Mouse (Mus musculus): ENCODE results near the gene Nup93. TPM values are rescaled to one million over a fixed set of nuclear protein-coding genes. Genes with fewer than 3 reads are reported as not detected.

The Nup93 gene
- polyA plus RNA-seq, 1 experiment from 2014 or later: 114 TPM

GRCm38 (mm10) chr8:94187290-94188002, 26.9 kb upstream of the Nup93 start:
- Histone ChIP-seq H3K27ac (no peak overlapping the region), H3K4me2 (peak overlapping the region; percentile 42; the same call in 1 of the 2 replicates), H3K36me3 (no peaks in the 10 kb centered on the region), H3K4me1 (replicated peaks) (peaks cover 45% of the 10 kb centered on the region), H3K4me3 (replicated peaks) (no peak overlapping the region), H3K9ac (replicated peaks) (no peak overlapping the region), H3K27me3 (peaks cover 73% of the 10 kb centered on the region), H3K9me3 (no peaks in the 10 kb centered on the region)
- 27% methylated on average over 21 of the region's 21 CpGs for WGBS
- no peak for ATAC-seq (ENCODE audit: insufficient number of reproducible peaks, insufficient read depth, low FRiP score, low TSS enrichment, low read depth)

- no peak for ATAC-seq (ENCODE audit: insufficient number of reproducible peaks, insufficient read depth, low FRiP score, low TSS enrichment, low read depth)
- WGBS: 76% methylated on average over 13 of the region's 13 CpGs
- H3K27me3 ChIP-seq: peaks cover 53% of the 10 kb centered on the region
- H3K4me1 ChIP-seq (replicated peaks): peaks cover 33% of the 10 kb centered on the region
- no peak overlapping the region for H3K27ac ChIP-seq
- no peaks in the 10 kb centered on the region for H3K9me3 ChIP-seq
- no peak overlapping the region for H3K4me3 ChIP-seq (replicated peaks)
- no peak overlapping the region for H3K9ac ChIP-seq (replicated peaks)
- H3K4me2 ChIP-seq: no peak overlapping the region
- no peaks in the 10 kb centered on the region for H3K36me3 ChIP-seq
These were observed 24.9 kb upstream of the Nup93 start for GRCm38 (mm10) chr8:94189275-94190031.

GRCm38 (mm10) chr8:94191101-94191691, 23.2 kb upstream of the Nup93 start:
- Histone ChIP-seq H3K9me3 (no peaks in the 10 kb centered on the region), H3K9ac (replicated peaks) (no peak overlapping the region), H3K27ac (no peak overlapping the region), H3K4me2 (peak overlapping the region; percentile 54), H3K27me3 (peaks cover 36% of the 10 kb centered on the region), H3K4me1 (replicated peaks) (peaks cover 31% of the 10 kb centered on the region), H3K4me3 (replicated peaks) (peak overlapping the region; percentile 28), H3K36me3 (no peaks in the 10 kb centered on the region)
- 22% methylated on average over 21 of the region's 21 CpGs for WGBS
- ATAC-seq (ENCODE audit: insufficient number of reproducible peaks, insufficient read depth, low FRiP score, low TSS enrichment, low read depth): no peak

- Histone ChIP-seq H3K27ac (no peak overlapping the region), H3K27me3 (peaks cover 19% of the 10 kb centered on the region), H3K36me3 (no peaks in the 10 kb centered on the region), H3K4me2 (no peak overlapping the region), H3K4me3 (replicated peaks) (no peak overlapping the region), H3K9ac (replicated peaks) (no peak overlapping the region), H3K4me1 (replicated peaks) (peaks cover 15% of the 10 kb centered on the region), H3K9me3 (no peaks in the 10 kb centered on the region)
- WGBS: 37% methylated on average over 1 of the region's 1 CpGs
- no peak for ATAC-seq (ENCODE audit: insufficient number of reproducible peaks, insufficient read depth, low FRiP score, low TSS enrichment, low read depth)
These were observed 21.4 kb upstream of the Nup93 start for GRCm38 (mm10) chr8:94192926-94193325.

GRCm38 (mm10) chr8:94194591-94195223, 19.7 kb upstream of the Nup93 start:
- no peak overlapping the region for H3K9ac ChIP-seq (replicated peaks)
- ATAC-seq (ENCODE audit: insufficient number of reproducible peaks, insufficient read depth, low FRiP score, low TSS enrichment, low read depth): no peak
- no peak overlapping the region for H3K4me3 ChIP-seq (replicated peaks)
- no peak overlapping the region for H3K27ac ChIP-seq
- H3K27me3 ChIP-seq: peaks cover 5% of the 10 kb centered on the region; the same call in 1 of the 2 replicates
- 88% methylated on average over 7 of the region's 7 CpGs for WGBS
- no peaks in the 10 kb centered on the region for H3K36me3 ChIP-seq
- no peaks in the 10 kb centered on the region for H3K9me3 ChIP-seq
- no peak overlapping the region for H3K4me2 ChIP-seq
- peaks cover 15% of the 10 kb centered on the region for H3K4me1 ChIP-seq (replicated peaks)

GRCm38 (mm10) chr8:94199202-94199869, 15.0 kb upstream of the Nup93 start:
- no peaks in the 10 kb centered on the region for H3K36me3 ChIP-seq
- H3K4me3 ChIP-seq (replicated peaks): no peak overlapping the region
- H3K4me2 ChIP-seq: no peak overlapping the region
- 44% methylated on average over 10 of the region's 10 CpGs for WGBS
- H3K4me1 ChIP-seq (replicated peaks): no peaks in the 10 kb centered on the region
- ATAC-seq (ENCODE audit: insufficient number of reproducible peaks, insufficient read depth, low FRiP score, low TSS enrichment, low read depth): no peak
- no peak overlapping the region for H3K27ac ChIP-seq
- no peaks in the 10 kb centered on the region for H3K9me3 ChIP-seq
- no peak overlapping the region for H3K9ac ChIP-seq (replicated peaks)
- no peaks in the 10 kb centered on the region for H3K27me3 ChIP-seq

- Histone ChIP-seq H3K9me3 (no peaks in the 10 kb centered on the region), H3K27me3 (no peaks in the 10 kb centered on the region), H3K27ac (no peak overlapping the region), H3K4me3 (replicated peaks) (no peak overlapping the region), H3K36me3 (no peaks in the 10 kb centered on the region), H3K4me1 (replicated peaks) (peaks cover 4% of the 10 kb centered on the region; the same call in 1 of the 2 replicates), H3K4me2 (no peak overlapping the region), H3K9ac (replicated peaks) (no peak overlapping the region)
- no peak for ATAC-seq (ENCODE audit: insufficient number of reproducible peaks, insufficient read depth, low FRiP score, low TSS enrichment, low read depth)
- 65% methylated on average over 3 of the region's 3 CpGs for whole genome bisulfite sequencing
These were observed 10.3 kb upstream of the Nup93 start for GRCm38 (mm10) chr8:94204043-94204442.

GRCm38 (mm10) chr8:94205736-94206135, 8.6 kb upstream of the Nup93 start:
- no peak overlapping the region for H3K9ac ChIP-seq (replicated peaks)
- 0 out of 2 replicates have a peak, but pooled peaks have one; percentile 37 for ATAC-seq (ENCODE audit: insufficient number of reproducible peaks, insufficient read depth, low FRiP score, low TSS enrichment, low read depth)
- no peak overlapping the region for H3K27ac ChIP-seq
- WGBS: 18% methylated on average over 5 of the region's 5 CpGs
- no peaks in the 10 kb centered on the region for H3K27me3 ChIP-seq
- peaks cover 4% of the 10 kb centered on the region; the same call in 1 of the 2 replicates for H3K4me1 ChIP-seq (replicated peaks)
- no peak overlapping the region for H3K4me2 ChIP-seq
- H3K36me3 ChIP-seq: no peaks in the 10 kb centered on the region
- H3K9me3 ChIP-seq: no peaks in the 10 kb centered on the region
- H3K4me3 ChIP-seq (replicated peaks): no peak overlapping the region

- Histone ChIP-seq H3K36me3 (no peaks in the 10 kb centered on the region), H3K27ac (no peak overlapping the region), H3K4me2 (no peak overlapping the region), H3K4me1 (replicated peaks) (peaks cover 4% of the 10 kb centered on the region; the same call in 1 of the 2 replicates), H3K4me3 (replicated peaks) (no peak overlapping the region), H3K9ac (replicated peaks) (no peak overlapping the region), H3K27me3 (no peaks in the 10 kb centered on the region), H3K9me3 (no peaks in the 10 kb centered on the region)
- 75% methylated on average over 8 of the region's 8 CpGs for WGBS
- ATAC-seq (ENCODE audit: insufficient number of reproducible peaks, insufficient read depth, low FRiP score, low TSS enrichment, low read depth): no peak
These were observed 8.1 kb upstream of the Nup93 start for GRCm38 (mm10) chr8:94206256-94206655.

GRCm38 (mm10) chr8:94207491-94207890, 6.9 kb upstream of the Nup93 start:
- Histone ChIP-seq H3K36me3 (no peaks in the 10 kb centered on the region), H3K4me2 (no peak overlapping the region), H3K27me3 (no peaks in the 10 kb centered on the region), H3K4me3 (replicated peaks) (no peak overlapping the region), H3K4me1 (replicated peaks) (peaks cover 4% of the 10 kb centered on the region; the same call in 1 of the 2 replicates), H3K9me3 (no peaks in the 10 kb centered on the region), H3K9ac (replicated peaks) (no peak overlapping the region), H3K27ac (no peak overlapping the region)
- 70% methylated on average over 2 of the region's 2 CpGs for WGBS
- no peak for ATAC-seq (ENCODE audit: insufficient number of reproducible peaks, insufficient read depth, low FRiP score, low TSS enrichment, low read depth)
